Mouse (Mus musculus) small intestine, adult 2 months (tissue): ENCODE measurements around the gene Abcc9.

ENCODE experiments used
- CTCF ChIP-seq: fragments of 200-500 bp; IDR thresholded peaks from 2 replicates; pipeline ENCODE4 v1.5.1; 2012; ENCODE audit warnings: low read depth, mild to moderate bottlenecking, control low read depth, inconsistent platforms, low read length, moderate library complexity, mixed read lengths; ENCODE audit not compliant: insufficient replicate concordance, insufficient read length; ENCODE audit errors: extremely low read depth
- POLR2A ChIP-seq: fragments of 200-500 bp; IDR thresholded peaks from 2 replicates; pipeline ENCODE4 v1.6.1; 2012; ENCODE audit warnings: low read depth, mild to moderate bottlenecking, control low read depth, inconsistent platforms, low read length, moderate library complexity

GRCm38 (mm10) chr6:142670021-142670420 lies 32.1 kb downstream of the Abcc9 start:
- TF ChIP-seq POLR2A (no peak), CTCF (no peak)
